Mouse (Mus musculus) left cerebral cortex, adult 9 months (tissue): ENCODE results near the gene Dsn1.
A peak's percentile ranks its signal among the peaks of the same experiment; 100 is the strongest.

Experiments used
- DNase-seq, 2 experiments: peaks; one replicate each; pipeline ENCODE4 v3.0.0; 2022; ENCODE audit warnings: low spot score in 2 of 2

Gene Dsn1

DNA sequence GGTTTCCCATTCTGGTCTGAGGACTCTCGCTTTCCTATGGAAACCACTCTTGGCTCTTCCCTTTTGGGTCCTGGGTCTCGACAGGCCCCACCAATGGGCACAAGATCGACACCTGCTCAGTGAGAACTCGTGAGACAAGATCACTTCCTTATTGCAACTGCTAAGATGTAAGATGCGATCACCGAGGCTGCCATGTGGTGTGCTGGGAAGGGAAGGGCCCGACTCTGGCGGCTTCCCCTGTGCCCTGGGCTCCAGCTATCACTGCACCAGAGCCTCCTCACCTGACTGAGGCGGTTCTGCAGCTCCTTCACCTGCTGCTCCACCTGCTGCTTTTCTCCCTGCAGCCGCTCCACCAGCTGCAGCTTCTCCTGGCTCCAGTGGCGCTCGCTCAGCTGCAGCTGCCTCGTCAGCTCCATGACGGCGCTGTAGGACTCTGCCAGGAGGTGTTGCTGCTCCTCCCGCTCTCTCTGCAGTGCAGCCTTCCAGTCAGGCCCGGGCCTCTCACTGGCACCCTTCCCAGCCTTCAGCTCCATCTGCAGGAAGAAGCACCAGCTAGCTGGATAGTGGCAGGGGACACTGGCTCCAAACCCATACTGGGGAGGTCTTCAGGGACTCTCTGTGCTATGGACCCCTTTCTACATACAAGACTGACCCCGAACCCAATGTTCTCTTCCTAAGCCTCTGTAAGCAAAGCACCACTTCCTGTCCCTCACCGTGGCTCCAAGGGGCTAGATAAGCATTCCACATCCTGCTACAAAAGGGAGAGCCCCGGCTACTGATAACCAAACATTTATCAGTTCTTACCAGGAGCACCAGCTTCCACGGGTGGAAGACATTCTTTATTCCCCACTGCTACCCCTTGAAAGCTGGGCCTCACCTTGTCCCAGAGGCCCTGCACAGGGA, 20.4 kb upstream of the Dsn1 start:
- DNase-seq, result peak in 1 of 2 experiments; percentile 52

DNA sequence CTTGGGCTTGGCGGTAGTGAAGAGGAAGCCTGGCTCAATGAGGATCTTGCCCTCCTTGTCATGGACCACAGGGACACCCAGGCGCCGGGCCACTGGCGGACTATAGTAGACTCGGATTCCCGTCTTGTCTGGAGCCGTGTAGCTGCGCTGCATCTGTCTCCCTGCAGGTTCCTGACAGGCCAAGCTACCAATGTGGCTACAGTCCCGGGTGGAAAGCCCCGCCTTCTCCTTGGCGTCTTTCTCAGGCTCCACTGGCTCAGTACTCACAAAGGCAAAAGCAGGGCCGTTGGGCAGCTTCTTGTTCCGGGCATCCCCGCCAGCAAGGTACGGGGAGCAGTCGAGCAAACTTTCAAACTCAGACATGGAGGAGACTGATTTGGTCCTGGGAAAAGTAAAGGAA, 14.2 kb upstream of the Dsn1 start:
- DNase-seq, result no peak

DNA sequence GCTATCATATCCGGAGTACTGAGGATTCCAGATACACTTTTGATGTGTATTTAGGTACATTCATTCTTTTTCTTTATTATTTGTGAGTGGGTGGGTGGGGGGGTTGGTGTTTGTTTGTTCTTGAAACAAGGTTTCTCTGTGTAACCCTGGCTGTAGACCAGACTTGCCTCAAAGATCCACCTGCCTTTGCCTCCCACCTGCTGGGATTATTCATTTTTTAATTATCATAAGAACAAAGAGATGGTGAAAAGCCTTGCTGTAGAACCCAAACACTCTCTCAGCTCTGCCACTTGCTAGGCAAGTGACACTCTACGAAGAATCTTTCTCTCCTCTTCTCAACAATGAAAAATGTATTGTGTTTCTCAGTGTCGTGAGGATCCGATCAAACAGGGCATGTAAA, 12.3 kb upstream of the Dsn1 start:
- DNase-seq, result no peak

DNA sequence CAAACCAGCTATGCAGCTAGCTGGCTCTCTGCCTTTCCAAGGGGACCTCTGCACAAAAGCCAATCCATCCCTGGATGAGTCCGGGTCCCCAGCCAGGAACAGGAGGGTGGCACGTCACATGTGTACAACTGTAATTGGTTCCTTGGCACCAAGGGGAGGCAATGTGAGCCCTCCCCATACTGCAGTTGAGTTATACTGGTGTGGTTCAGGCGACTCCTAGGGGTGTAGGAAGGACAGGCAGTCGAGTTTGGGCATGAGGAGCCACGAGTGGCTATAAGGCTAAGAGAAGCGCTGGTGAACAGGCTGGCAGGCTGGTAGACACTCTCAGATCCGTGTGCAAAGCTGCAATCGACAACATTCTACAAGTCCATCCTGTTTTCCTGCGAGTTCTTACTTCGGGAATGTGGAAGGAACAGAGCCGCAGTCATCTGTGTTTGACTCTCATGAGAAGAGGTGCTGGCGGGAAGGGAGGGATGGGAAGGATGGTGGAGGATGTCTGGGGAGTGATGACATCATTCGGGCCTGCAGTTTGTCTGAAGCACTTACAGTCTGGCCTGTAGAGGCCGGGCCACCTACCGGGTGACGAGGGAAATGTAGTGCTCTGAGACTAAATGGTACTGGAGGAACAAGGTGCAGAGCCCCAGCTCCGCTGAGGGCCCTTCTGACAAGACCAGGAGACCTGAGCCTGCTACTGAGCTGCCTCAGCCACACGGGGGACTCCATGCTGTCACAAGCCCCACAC, 9.7 kb upstream of the Dsn1 start:
- DNase-seq, result no peak

DNA sequence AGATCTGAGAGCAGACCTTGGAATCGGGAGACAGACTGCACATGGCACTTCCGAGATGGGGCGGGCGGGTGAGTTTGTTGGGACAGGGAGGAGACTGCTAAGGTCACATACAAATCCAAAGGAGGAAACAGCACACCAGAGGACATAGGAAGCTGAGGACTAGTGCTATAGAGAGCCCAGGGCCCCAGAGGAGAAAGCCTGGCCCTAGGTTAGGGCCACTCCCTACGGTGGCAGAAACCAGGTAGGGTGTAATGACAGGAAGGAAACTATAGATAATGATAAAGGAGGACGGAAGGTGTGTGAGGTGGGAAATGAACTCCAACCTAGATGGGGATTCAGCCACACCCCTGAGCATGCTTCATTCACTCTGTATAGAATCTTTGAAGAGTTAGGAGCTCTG, 5.4 kb upstream of the Dsn1 start:
- no peak for DNase-seq

DNA sequence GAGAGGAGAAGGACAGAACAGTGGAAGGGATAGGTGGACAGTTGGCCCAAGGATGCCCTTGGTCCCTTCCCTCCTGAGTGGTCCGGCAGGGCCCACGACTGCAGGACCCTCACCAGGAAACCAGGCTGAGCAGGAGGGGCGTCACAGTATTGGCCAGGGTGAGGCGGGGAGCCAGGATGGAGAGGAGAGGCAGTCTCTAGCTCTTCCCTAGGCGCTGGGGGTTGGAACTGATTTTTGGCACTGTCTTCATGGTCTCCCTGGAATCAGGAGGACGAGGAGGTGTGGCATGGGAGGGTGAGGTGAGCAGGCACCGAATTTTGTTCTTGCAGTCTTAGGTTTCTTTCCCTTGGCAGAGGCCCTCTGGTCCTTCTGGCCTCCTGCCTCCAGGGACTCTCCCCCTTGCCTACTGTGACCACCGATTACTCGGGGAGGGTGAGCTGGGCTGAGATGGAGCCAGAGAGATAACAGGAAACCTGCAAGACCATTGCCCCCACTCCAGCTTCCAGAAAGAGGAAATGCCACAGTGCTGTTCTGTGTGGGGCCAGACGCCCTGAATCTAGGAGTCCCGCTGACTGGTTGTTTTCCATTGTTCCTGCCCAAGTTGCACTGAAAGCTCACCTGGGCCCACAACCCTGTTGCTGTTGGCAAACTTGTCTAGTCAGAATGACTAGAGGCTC, 3.8 kb upstream of the Dsn1 start:
- DNase-seq, result no peak

DNA sequence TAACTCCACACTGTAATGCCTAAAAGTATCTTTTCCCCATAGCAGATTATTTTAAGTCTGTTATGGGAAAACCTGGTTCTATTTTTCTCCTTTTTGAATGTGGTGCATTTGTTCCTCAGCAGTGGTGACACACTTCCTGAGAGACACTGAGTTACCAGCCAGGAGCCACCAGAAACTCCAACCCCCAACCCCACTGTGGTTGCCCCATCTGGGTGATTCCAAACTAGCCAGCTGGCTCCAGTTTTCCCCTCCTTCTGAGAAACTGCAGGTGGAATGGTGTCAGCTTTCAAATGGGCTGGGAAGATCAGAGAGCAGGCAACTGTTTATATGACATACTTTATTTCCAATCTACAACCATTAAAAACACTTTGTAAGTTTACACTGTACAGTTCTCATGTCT, 3.2 kb upstream of the Dsn1 start:
- peak in 1 of 2 experiments; percentile 27 for DNase-seq

DNA sequence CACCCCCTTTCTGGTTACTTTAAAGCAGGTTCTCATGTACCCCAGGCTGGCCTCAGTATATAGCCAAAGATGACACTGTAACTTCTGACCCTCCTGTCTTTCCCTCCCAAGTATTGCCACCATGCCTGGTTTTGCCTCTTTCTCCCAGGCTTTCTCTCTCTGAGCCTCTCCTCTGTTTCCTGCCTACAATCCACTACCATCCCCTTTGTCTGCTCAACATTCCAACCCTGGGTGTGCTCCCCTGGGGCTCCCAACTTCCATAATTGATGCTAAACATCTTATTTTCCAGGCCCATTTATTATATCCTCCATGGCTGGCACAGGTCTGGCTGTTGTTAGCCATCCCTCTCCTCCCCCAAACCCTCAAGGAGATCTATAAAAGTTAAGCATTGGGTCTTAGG, 1.6 kb upstream of the Dsn1 start:
- no peak for DNase-seq

DNA sequence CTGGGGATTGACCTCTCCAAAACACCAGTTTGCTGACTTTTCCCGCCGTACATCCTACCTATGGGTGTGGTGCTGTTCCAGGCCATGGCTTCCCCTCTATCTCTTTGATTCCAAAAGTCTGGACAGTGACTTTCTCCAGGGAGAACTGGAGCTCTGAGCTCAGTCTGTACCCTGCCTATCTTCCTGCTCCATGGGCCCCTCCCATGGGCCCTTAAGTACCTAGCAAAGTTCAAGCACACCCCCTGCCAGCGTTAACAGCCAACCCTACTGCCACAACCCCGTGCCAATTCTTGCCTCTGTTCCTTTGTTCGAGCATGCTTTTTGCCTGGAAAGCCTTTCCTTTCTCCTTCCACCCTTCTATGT, 261 bp upstream of the Dsn1 start:
- DNase-seq, result no peak

DNA sequence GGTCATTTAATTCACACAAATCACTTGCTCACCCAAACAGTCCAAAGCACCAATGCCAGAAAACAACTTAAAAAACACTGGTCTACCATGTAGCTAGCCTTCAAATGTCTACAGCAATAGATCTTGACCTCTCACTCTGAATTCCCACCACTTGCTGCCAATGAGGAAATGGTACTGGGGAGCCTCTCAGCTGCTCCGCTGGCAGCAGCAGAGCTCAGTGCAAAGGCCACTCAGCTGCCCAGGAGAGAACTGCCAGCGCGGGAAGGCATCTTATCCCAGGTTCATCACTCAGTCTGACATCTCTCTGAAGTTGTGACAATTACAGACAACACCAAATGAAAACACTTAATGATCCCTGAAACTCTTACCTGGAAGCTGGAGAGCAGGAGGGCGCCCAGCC, 4.6 kb downstream of the Dsn1 start:
- no peak for DNase-seq

DNA sequence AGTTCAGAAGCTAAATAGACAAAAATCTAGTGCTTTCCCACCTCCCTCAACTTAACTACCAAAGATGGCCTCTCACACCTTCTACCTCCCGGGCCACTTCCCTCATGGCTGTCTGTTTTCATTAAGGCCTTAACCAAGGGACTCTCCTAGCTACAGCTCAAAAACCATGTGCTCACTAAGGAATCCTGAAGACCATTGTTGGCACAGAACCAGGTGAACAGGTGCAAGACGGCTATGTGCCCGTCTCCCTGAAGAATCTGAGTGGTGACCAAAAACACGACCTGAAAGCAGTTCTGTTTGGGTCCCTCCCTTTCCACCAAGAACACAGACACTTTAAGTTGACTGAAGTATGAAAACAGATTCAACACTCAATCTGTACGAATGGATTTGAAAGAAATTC, 8.7 kb downstream of the Dsn1 start:
- DNase-seq, result no peak

DNA sequence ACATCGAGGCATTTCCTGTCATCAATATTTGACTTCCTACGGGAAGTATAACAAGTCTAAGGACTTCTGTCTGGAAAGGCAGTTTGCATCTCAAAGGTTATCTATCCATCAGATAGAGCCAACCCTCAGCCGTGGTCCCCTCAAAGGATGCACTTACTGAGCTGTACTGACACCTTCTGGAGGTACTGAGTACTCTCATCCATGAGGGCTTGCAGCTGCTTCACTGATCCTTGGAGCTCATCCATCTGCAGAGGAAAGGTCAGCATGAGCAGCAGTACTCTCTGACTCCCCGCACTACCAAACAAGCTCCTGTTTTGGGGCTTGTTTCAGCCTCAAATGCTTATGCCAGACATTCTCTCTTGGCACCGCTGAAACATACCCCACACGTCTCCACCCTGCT, 10.4 kb downstream of the Dsn1 start:
- DNase-seq, result peak; percentile 30 to 71

DNA sequence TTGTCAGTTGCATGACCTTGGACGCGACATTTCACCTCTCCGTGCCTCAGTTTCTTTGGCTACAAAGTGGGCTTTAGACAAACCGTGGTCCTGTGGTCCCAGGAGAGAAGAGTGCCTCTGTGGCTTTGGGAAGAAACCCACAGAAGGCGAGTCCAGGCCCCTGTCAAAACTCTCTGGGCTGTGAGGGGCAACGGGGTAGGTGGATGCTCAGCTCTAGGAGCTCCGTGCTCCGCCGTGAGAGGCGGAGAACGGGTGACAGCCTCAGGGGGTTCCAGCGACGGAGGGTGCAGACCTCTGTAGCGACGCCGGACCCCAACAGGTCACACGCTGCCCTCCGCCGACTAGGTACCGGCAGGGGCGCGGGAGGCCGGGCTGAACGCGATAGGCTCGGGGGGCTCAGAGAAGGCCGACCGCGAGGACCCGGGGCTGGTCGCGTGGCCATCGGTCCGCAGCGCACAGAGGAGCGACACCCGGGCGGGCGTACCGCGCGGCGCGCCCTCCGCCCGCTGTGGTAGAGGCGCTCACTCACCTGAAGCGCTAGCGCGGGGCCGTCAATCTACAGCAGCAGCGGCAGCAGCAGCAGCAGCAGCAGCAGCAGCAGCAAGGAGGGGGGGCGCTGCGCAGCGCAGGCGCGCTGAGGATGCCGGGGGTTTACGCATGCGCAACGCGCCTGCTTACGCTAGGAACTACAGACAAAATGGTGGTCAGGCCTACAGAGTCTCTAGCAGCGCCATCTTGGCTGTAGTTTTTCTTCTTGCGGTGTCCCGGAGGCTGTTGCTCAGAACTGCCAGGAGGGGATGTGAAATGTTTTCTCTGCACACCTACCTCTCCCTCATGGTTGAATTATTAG, 15.3 kb downstream of the Dsn1 start, which contains the start of gene Ndrg3:
TSS of gene Ndrg3 (minus strand) at position 587 of the 850 bp plus-strand sequence.
- peak; percentile 93 to 97 for DNase-seq

DNA sequence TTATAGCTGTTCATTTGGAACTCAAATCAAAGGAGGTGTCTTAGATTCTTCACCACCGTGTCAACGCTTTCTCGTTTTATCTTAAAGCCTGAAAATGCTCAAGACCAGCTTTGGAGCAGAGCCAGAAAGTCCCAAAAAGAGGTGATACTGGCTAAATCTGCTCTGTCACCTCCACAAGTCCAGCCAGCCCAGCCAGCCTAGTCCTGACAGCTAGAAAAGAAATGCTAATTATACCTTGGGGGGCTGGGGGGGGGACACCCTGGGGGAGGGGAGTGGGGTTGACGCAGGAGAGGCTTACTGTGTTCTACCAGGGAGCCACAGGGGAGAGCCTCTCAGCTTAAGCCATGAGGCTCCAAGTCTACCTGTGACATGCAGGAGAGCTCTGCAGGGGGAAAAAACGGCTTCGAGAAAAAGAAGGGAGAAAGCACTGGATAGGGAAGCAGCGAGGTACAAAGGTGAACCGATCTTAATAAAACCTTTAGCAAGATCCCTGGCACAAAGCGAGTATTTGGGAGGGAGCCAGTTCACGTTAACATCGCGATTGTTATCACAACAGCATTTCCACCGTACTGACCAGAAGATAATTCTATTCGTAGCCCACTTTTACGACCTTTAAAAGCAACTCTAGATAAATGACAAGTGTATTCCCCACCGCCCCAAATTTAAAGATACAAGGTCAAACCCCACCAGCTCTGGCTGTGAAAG, 16.1 kb downstream of the Dsn1 start:
- peak; percentile 37 for DNase-seq

DNA sequence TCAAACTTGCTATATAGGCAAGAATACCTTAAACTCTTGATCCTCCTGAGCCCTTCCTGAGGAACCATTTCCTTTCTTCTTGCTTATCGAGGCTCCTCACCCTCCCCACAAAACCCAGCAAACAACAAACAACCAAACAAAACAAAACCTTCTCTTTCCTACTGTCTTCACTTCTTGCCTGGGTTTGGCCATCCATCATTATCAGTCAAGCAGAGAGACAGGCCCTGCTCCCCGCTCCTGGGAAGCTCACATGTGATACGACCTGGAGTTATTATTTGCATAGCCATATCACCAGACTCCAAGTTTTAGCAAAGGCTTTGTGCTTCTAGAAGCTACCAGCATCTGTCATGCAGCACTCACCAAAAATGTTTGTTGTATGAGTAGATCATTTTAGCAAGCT, 19.6 kb downstream of the Dsn1 start:
- DNase-seq, result no peak

DNA sequence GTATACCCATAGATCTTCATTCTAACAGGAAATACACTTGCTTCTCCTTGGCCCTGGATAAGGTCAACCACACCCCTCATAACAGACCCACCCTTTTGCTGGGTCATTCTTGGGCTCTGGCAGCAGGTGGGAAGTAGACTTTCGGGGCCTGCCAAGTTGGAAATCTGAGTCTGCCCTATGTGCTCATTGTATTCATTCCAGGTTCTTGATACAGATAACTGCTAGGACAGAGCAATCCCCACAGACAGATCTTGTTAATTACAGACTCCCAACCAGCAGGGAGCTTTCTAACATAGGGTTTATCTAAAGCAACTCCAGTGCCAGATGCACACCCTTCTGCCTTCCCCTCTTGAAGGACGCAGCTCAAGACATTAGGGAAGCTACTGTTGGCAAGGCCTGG, 24.1 kb downstream of the Dsn1 start:
- no peak for DNase-seq

DNA sequence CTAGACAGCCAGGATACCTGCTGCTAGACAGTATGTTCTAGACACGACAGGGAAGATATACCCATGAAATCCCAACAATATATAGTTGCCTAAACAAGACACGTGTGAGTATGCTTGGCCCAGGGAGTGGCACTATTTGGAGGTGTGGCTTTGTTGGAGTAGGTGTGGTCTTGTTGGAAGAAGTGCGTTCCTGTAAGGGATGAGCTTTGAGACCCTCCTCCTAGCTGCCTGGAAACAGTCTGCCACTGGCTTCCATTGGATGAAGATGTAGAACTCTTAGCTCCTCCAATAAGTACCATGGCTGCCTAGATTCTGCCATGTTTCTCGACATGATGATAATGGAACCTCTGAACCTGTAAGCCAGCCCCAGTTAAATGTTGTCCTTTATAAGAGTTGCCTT, 25.7 kb downstream of the Dsn1 start:
- DNase-seq, result no peak

DNA sequence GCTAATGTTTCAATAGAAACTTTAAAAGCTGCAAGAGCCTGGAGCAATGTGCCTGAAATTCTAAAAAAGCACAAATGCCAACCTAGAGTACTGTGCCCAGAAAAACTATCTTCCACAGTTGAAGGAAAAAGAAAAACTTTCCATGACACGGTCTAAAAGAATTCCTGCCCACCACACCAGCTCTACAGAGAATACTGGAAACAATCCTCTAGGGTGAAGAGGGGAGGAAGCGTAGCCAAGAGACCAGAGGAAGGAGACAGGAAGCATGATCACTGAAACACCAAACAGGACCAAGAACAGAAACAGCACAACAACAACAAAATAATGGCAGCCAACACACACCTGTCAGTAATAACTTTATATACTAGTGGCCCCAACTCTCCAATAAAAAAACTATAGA, 26.9 kb downstream of the Dsn1 start:
- DNase-seq, result no peak

DNA sequence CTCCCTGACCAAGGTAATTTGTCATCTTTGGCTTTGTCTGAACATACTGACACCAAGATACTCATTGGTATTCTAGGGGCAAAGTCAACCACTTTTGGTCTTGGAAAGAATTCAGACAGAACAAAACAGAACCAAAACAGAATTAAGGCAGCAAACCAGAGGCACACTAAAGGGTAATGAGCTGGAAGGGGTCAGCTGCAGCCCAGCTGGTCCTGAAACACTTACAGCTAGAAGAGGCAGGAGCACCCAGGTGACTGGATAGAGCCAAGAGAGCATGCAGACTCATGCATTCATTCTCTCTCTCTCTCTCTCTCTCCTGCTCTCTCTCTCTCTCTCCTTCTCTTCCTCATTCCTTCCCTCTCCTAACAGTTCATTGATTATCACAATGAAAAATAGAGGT, 30.2 kb downstream of the Dsn1 start:
- no peak for DNase-seq

DNA sequence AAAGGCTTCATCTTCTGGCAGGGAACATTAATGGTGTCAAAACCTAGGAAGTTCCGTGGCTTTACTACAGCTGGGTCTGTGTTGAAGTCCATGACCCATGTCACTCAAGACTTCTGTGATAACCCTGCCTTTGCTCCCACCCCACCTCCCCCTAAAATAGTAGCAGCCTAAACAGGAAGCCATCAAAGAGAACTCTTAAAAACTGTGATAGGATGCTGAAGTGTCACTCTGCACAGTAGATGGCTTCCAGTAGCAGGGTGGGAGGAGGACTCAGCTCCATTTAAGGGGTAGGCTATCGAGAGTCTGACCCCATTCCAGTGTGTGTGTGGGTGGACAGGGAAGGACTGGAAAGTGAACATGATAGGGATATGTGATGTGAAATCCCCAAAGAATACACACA, 32.0 kb downstream of the Dsn1 start:
- DNase-seq, result no peak
